Mouse (Mus musculus) hindbrain, embryonic 16.5 days (tissue): ENCODE results near the gene Mum1. TPM values are rescaled to one million over a fixed set of nuclear protein-coding genes. Genes with fewer than 3 reads are reported as not detected.

ENCODE experiments used
- ATAC-seq: fragments of 200-750 bp; cut with Nextera tagmentation; 2 replicates; pipeline ENCODE4 v1.8.0; 2017; ENCODE audit warnings: moderate TSS enrichment, moderate library complexity
- H3K27ac ChIP-seq: fragments of 300-500 bp; sonication (generic); 2 replicates; pipeline ENCODE4 v1.5.1; 2014; ENCODE audit warnings: low read depth, mild to moderate bottlenecking, control low read depth, low read length, moderate library complexity
- H3K27me3 ChIP-seq: fragments of 300-500 bp; sonication (generic); replicated peaks from 2 replicates; pipeline ENCODE4 v1.6.1; 2014; ENCODE audit warnings: low read length; ENCODE audit not compliant: control insufficient read depth, insufficient read depth
- H3K36me3 ChIP-seq: fragments of 300-500 bp; sonication (generic); 2 replicates; pipeline ENCODE4 v1.6.1; 2014; ENCODE audit warnings: mild to moderate bottlenecking, low read length, moderate library complexity, mixed read lengths; ENCODE audit not compliant: control insufficient read depth, insufficient read depth
- H3K4me1 ChIP-seq: fragments of 300-500 bp; sonication (generic); 2 replicates; pipeline ENCODE4 v1.6.1; 2014; ENCODE audit warnings: low read depth, low read length; ENCODE audit not compliant: control insufficient read depth, insufficient read depth
- H3K4me2 ChIP-seq: fragments of 300-500 bp; sonication (generic); 2 replicates; pipeline ENCODE4 v1.6.1; 2014; ENCODE audit warnings: mild to moderate bottlenecking, low read length, control low read depth, moderate library complexity
- H3K4me3 ChIP-seq: fragments of 300-500 bp; sonication (generic); 2 replicates; pipeline ENCODE4 v1.5.1; 2014; ENCODE audit warnings: mild to moderate bottlenecking, low read length, control low read depth, moderate library complexity
- H3K9ac ChIP-seq: fragments of 300-500 bp; sonication (generic); 2 replicates; pipeline ENCODE4 v1.6.1; 2014; ENCODE audit warnings: low read depth, mild to moderate bottlenecking, control low read depth, low read length, moderate library complexity
- H3K9me3 ChIP-seq: fragments of 300-500 bp; sonication (generic); 2 replicates; pipeline ENCODE4 v1.6.1; 2014; ENCODE audit warnings: mild to moderate bottlenecking, low read length, moderate library complexity; ENCODE audit not compliant: control insufficient read depth
- WGBS: fragments of 180-500 bp; shearing (Covaris S2); extraction: QIAGEN DNeasy Blood & Tissue Kit; methylation state at CpG from one replicate; pipeline ENCODE4 v1.1.7; 2014; 5-methylcytosine and 5-hydroxymethylcytosine counted together
- polyA plus RNA-seq: library from polyadenylated mRNA; unstranded; fragments of >200 nt; fragmentation: Nextera tagmentation; extraction: Ambion mirVana; gene quantifications from 2 replicates; pipeline ENCODE4 v1.2.1, GENCODE M21; 2015

Mum1 gene
- polyA plus RNA-seq, 1 experiment from 2014 or later = 38.0 TPM

GRCm38 (mm10) chr10:80188453-80189024 is 37.7 kb upstream of the Mum1 start:
- 63% methylated on average over 15 of the region's 15 CpGs for WGBS
- 0 out of 2 replicates have a peak, but pooled peaks cover 2% of the 10 kb centered on the region for H3K27me3 ChIP-seq
- no peak overlapping the region; the same call in 1 of the 2 replicates for H3K4me2 ChIP-seq
- H3K27ac ChIP-seq = no peak overlapping the region
- H3K36me3 ChIP-seq = peaks cover 7% of the 10 kb centered on the region
- H3K9me3 ChIP-seq = no peaks in the 10 kb centered on the region
- no peak overlapping the region for H3K4me3 ChIP-seq
- no peak overlapping the region; the same call in 1 of the 2 replicates for H3K9ac ChIP-seq
- ATAC-seq = no peak
- H3K4me1 ChIP-seq = peaks cover 11% of the 10 kb centered on the region

DNA sequence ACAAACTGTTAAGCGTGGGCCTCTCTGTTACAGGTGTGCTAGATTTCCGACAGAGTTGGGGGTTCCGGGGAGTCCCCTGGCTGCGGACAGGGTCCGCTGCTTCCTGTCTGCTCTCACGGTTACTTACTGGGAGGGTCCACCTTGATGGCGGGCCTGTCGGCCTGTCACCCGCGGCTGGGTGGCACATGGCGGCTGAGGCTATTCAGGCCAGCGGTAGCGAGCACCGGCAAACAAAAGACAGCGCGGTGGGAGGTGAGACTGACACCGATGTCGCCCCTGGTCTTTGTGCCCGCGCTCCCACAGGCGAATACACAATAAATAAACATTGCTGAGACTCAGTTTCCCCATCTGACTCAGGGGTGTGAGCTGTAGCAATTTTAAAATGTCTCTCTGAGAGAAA is 36.2 kb upstream of the Mum1 start:
- H3K27me3 ChIP-seq = 0 out of 2 replicates have a peak, but pooled peaks cover 2% of the 10 kb centered on the region
- 8% methylated on average over 21 of the region's 21 CpGs for WGBS
- peak overlapping the region; percentile 58 for H3K4me2 ChIP-seq
- no peak for ATAC-seq
- H3K4me1 ChIP-seq = peaks cover 11% of the 10 kb centered on the region
- peak overlapping the region; percentile 36 for H3K4me3 ChIP-seq
- H3K9ac ChIP-seq = peak overlapping the region; percentile 71
- no peaks in the 10 kb centered on the region for H3K9me3 ChIP-seq
- peak overlapping the region; percentile 59; the same call in 1 of the 2 replicates for H3K27ac ChIP-seq
- peaks cover 7% of the 10 kb centered on the region for H3K36me3 ChIP-seq

DNA sequence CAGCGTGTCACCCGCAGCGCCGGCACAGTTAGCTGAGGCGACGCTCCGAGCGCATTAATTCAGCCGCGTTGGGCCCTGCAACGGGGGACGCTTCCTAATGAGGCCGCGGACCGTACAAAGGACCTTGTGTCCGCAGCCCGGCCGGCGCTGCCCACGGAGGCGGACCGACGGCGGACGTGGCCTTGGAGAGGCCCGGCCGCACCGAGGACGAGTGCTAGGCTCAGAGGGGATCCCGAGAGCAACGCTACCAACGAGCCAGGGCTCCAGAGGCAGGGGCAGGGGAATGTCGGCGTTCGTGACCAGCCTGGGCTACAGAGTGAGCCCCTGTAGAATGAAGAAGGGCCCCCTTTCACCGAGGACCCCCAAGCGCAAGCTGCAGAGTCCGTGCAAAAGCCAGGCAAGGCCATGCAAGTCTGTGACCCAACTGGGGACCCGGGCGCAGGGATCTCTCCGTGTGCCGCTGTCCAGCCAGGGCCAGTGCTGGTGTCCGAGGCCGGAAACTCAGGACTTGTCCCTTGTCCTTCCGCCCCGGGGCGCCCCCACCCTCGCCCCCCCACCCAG is 35.7 kb upstream of the Mum1 start:
- peak; percentile 77 for ATAC-seq
- H3K9me3 ChIP-seq = no peaks in the 10 kb centered on the region
- peaks cover 11% of the 10 kb centered on the region for H3K4me1 ChIP-seq
- peaks cover 7% of the 10 kb centered on the region for H3K36me3 ChIP-seq
- H3K27me3 ChIP-seq = 0 out of 2 replicates have a peak, but pooled peaks cover 2% of the 10 kb centered on the region
- H3K4me2 ChIP-seq = peak overlapping the region; percentile 58
- H3K4me3 ChIP-seq = peak overlapping the region; percentile 36
- under 1% methylated on average over 44 of the region's 48 CpGs for WGBS
- H3K27ac ChIP-seq = peak overlapping the region; percentile 59
- H3K9ac ChIP-seq = peak overlapping the region; percentile 71

GRCm38 (mm10) chr10:80193976-80194375 is 32.3 kb upstream of the Mum1 start:
- ATAC-seq = no peak
- Histone ChIP-seq H3K9me3 (no peaks in the 10 kb centered on the region), H3K9ac (no peak overlapping the region), H3K27me3 (no peaks in the 10 kb centered on the region), H3K27ac (no peak overlapping the region), H3K4me1 (peaks cover 11% of the 10 kb centered on the region), H3K4me2 (no peak overlapping the region), H3K4me3 (no peak overlapping the region), H3K36me3 (no peaks in the 10 kb centered on the region; the same call in 1 of the 2 replicates)
- 74% methylated on average over 6 of the region's 6 CpGs for WGBS

DNA sequence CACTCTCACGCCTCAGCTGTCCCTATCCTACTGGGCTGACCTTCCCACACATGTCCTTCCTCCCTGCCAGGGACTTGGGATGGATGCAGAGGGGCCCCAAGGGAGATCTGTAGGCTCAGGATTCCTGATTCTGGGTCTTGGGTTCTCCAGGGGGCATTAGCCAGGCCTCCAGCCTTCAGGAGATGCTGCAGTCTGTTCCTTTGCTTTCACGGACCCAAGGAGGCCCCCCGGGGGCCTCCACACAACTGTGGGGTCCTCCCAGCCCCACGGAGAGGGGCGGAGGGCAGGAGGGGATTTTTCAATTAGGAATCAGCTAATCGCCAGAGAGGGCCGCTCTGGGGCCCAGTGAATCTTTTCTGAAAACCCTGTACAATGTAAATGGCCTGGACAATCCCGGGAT is 31.8 kb upstream of the Mum1 start:
- Histone ChIP-seq H3K4me1 (peaks cover 11% of the 10 kb centered on the region), H3K36me3 (no peaks in the 10 kb centered on the region), H3K27me3 (no peaks in the 10 kb centered on the region), H3K4me2 (no peak overlapping the region), H3K27ac (no peak overlapping the region), H3K9ac (no peak overlapping the region), H3K4me3 (no peak overlapping the region), H3K9me3 (no peaks in the 10 kb centered on the region)
- ATAC-seq = no peak
- WGBS = 45% methylated on average over 8 of the region's 8 CpGs

DNA sequence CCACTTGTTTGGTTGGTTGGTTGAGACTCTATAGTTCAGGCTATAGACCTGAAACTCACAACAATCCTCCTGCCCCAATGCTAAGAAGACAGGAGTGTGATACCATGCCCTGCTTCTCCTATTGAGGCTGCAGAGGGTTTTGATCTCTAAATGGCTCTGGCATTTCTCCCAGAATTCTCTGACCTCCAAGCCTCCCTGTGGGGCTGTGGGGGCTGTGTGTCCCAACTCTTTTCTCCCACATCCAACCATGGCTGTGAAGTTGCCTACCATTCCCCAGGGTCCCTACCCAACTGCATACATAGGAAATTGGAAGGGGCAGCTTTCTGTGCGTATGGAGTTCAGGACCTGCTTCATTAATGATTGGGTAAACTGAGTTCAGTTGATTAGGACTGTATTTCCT is 30.1 kb upstream of the Mum1 start:
- Histone ChIP-seq H3K4me1 (no peaks in the 10 kb centered on the region), H3K4me2 (no peak overlapping the region), H3K9me3 (no peaks in the 10 kb centered on the region), H3K27ac (no peak overlapping the region), H3K4me3 (no peak overlapping the region), H3K36me3 (no peaks in the 10 kb centered on the region), H3K27me3 (no peaks in the 10 kb centered on the region), H3K9ac (no peak overlapping the region)
- ATAC-seq = no peak
- 93% methylated on average over 1 of the region's 1 CpGs for WGBS

- ATAC-seq = no peak
- H3K4me2 ChIP-seq = no peak overlapping the region
- H3K9ac ChIP-seq = no peak overlapping the region
- no peaks in the 10 kb centered on the region for H3K9me3 ChIP-seq
- no peaks in the 10 kb centered on the region for H3K36me3 ChIP-seq
- no peak overlapping the region for H3K27ac ChIP-seq
- no peaks in the 10 kb centered on the region for H3K4me1 ChIP-seq
- no peaks in the 10 kb centered on the region for H3K27me3 ChIP-seq
- H3K4me3 ChIP-seq = no peak overlapping the region
- WGBS = 50% methylated on average over 31 of the region's 33 CpGs
Measured at GRCm38 (mm10) chr10:80196778-80197581, 29.3 kb upstream of the Mum1 start.

GRCm38 (mm10) chr10:80199440-80200008 is 26.7 kb upstream of the Mum1 start:
- Histone ChIP-seq H3K27me3 (no peaks in the 10 kb centered on the region), H3K9me3 (no peaks in the 10 kb centered on the region), H3K9ac (no peak overlapping the region), H3K4me3 (no peak overlapping the region), H3K4me2 (no peak overlapping the region), H3K27ac (no peak overlapping the region), H3K36me3 (no peaks in the 10 kb centered on the region), H3K4me1 (no peaks in the 10 kb centered on the region; the same call in 1 of the 2 replicates)
- ATAC-seq = peak; percentile 81
- 54% methylated on average over 3 of the region's 3 CpGs for WGBS

DNA sequence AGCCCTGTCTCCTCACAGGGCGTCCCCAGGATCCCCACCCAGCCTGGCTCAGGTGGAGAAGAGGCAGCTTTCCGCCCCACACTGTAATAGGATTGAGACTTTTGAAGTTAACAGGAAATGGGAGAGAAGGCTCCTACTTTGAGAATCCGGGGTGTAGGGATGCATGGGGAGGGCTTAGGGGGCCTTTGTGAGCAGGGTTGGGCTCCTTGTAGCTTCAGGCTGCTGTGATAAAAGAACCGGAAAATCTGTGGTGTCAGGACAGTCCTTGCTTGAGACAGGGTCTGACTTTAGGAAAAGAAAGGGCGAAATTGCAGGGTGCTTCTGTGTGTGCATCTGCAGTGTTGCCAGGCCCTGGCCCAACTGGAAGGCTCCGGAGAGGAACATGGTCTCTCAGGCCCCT is 25.7 kb upstream of the Mum1 start:
- Histone ChIP-seq H3K4me1 (no peaks in the 10 kb centered on the region; the same call in 1 of the 2 replicates), H3K9ac (no peak overlapping the region), H3K9me3 (no peaks in the 10 kb centered on the region), H3K27me3 (no peaks in the 10 kb centered on the region), H3K27ac (no peak overlapping the region), H3K4me2 (no peak overlapping the region), H3K4me3 (no peak overlapping the region), H3K36me3 (no peaks in the 10 kb centered on the region)
- no peak for ATAC-seq
- WGBS = 77% methylated on average over 6 of the region's 6 CpGs
